14 mouse cellular contexts compared by ENCODE assay signal in the genomic region with DNA sequence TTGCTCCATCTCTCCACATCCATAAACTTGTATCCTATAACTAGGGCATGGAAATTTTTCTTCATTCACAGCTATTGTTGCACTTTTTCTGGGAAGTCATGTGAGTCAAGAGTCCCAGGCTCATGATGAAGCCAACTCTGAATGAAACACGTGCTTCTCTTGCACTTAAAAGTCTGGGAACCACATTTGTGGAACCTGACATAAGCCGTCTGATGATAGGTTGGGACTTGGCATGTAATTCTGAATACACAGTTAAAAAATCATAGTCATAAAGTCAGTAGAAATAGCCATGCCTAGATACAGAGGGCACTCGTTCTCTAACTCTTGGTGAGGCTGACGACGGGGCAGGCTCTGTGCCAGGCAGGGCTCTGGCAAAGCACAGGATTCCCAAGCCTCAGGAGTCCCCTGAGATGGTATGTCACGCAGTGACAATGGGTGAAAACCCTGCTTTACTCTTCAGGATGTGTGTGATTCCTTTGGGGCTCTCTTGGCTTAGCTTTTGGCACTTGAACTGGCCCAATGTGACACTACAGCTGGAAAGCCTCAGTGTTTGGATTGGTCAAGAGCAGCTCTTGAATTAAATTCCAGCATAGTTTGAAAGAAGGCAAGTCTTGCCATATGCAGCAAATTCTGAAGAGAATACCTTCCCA. TPM values are rescaled to one million over a fixed set of nuclear protein-coding genes. Genes with fewer than 3 reads are reported as not detected.
DNase-seq lines count a peak whose midpoint lies in the region; ATAC-seq and TF ChIP-seq lines count a peak whose summit lies in the region.
"Had no signal": no experiment of that assay in that cellular context is flagged by ENCODE, and none has a peak within 500 bp of the region (broad histone marks: within the 10 kb centered on the region; RNA-seq: fewer than 3 reads in every experiment).

No protein-coding gene starts in this region.

- WGBS in kidney, postnatal 0 days: 69% methylated on average over 6 of the region's 6 CpGs
- WGBS in heart, embryonic 13.5 days: 48% methylated on average over 6 of the region's 6 CpGs
- 48% methylated on average over 6 of the region's 6 CpGs for WGBS in lung, embryonic 15.5 days
- 72% methylated on average over 6 of the region's 6 CpGs for WGBS in forebrain, embryonic 16.5 days

- intact Hi-C loops in gastrocnemius, adult 2 months (cut with DNase I): no loop called here

- H3K4me2 ChIP-seq in kidney, postnatal 0 days (ENCODE audit: low read length): no peak overlapping the region
- no peak overlapping the region for H3K4me2 ChIP-seq in heart, embryonic 13.5 days
- H3K4me2 ChIP-seq in lung, embryonic 15.5 days: no peak overlapping the region
- no peak overlapping the region for H3K4me2 ChIP-seq in forebrain, embryonic 16.5 days (ENCODE audit: low read length)
- H3K4me2 ChIP-seq: embryonic facial prominence, embryonic 12.5 days had no signal

- H3K36me3 ChIP-seq in kidney, postnatal 0 days (ENCODE audit: insufficient read depth, low read length): no peaks in the 10 kb centered on the region
- no peaks in the 10 kb centered on the region; the same call in 1 of the 2 replicates for H3K36me3 ChIP-seq in heart, embryonic 13.5 days
- H3K36me3 ChIP-seq in lung, embryonic 15.5 days: no peaks in the 10 kb centered on the region
- H3K36me3 ChIP-seq in forebrain, embryonic 16.5 days (ENCODE audit: control insufficient read depth, insufficient read depth): no peaks in the 10 kb centered on the region
- H3K36me3 ChIP-seq: embryonic facial prominence, embryonic 12.5 days; midbrain, embryonic 10.5 days had no signal

- no peaks in the 10 kb centered on the region for H3K4me1 ChIP-seq in kidney, postnatal 0 days (replicated peaks; ENCODE audit: insufficient read depth, low read length)
- H3K4me1 ChIP-seq in heart, embryonic 13.5 days: peaks cover 71% of the 10 kb centered on the region
- peaks cover 11% of the 10 kb centered on the region for H3K4me1 ChIP-seq in lung, embryonic 15.5 days
- no peaks in the 10 kb centered on the region for H3K4me1 ChIP-seq in forebrain, embryonic 16.5 days (replicated peaks; ENCODE audit: control insufficient read depth, insufficient read depth, low read length)
- H3K4me1 ChIP-seq: embryonic facial prominence, embryonic 12.5 days; midbrain, embryonic 10.5 days had no signal

- no peaks in the 10 kb centered on the region for H3K9me3 ChIP-seq in kidney, postnatal 0 days (replicated peaks; ENCODE audit: low read length)
- H3K9me3 ChIP-seq in heart, embryonic 13.5 days: no peaks in the 10 kb centered on the region
- H3K9me3 ChIP-seq in lung, embryonic 15.5 days: no peaks in the 10 kb centered on the region
- no peaks in the 10 kb centered on the region for H3K9me3 ChIP-seq in forebrain, embryonic 16.5 days (ENCODE audit: control insufficient read depth, low read length)
- H3K9me3 ChIP-seq: embryonic facial prominence, embryonic 12.5 days; midbrain, embryonic 10.5 days had no signal

- H3K27me3 ChIP-seq in kidney, postnatal 0 days (ENCODE audit: insufficient read depth, low read length): no peaks in the 10 kb centered on the region
- H3K27me3 ChIP-seq in heart, embryonic 13.5 days (replicated peaks): no peaks in the 10 kb centered on the region
- H3K27me3 ChIP-seq in lung, embryonic 15.5 days: no peaks in the 10 kb centered on the region
- H3K27me3 ChIP-seq in forebrain, embryonic 16.5 days (replicated peaks; ENCODE audit: control insufficient read depth, insufficient read depth, low read length): no peaks in the 10 kb centered on the region
- H3K27me3 ChIP-seq: embryonic facial prominence, embryonic 12.5 days had no signal

- DNase-seq in kidney, postnatal 0 days (ENCODE audit: low spot score): peak; percentile 45
- no peak for DNase-seq in kidney, adult 11 months
- peak; percentile 36 for DNase-seq in gastrocnemius, adult 2 months
- DNase-seq in embryo, embryonic 10.5 days (ENCODE audit: low spot score): no peak
- no peak for DNase-seq in layer of hippocampus, postnatal 14 days (ENCODE audit: low spot score in 2 of 2)
- DNase-seq: cerebellum, adult 9-10 months had no signal

- H3K27ac ChIP-seq in kidney, postnatal 0 days: no peak overlapping the region; the same call in 1 of the 2 replicates
- H3K27ac ChIP-seq in gastrocnemius, adult 2 months: no peak overlapping the region
- H3K27ac ChIP-seq in heart, embryonic 13.5 days (replicated peaks): peak overlapping the region; percentile 52
- H3K27ac ChIP-seq in lung, embryonic 15.5 days: peak overlapping the region; percentile 61
- H3K27ac ChIP-seq in forebrain, embryonic 16.5 days (ENCODE audit: low read length): no peak overlapping the region
- H3K27ac ChIP-seq: embryonic facial prominence, embryonic 12.5 days; midbrain, embryonic 10.5 days had no signal

- no peak for ATAC-seq in kidney, postnatal 0 days (replicated peaks; ENCODE audit: low FRiP score, low read depth)
- ATAC-seq in heart, embryonic 13.5 days (ENCODE audit: extremely low read depth, insufficient number of reproducible peaks, low FRiP score, low TSS enrichment): no peak
- peak; percentile 67; the same call in 1 of the 2 replicates for ATAC-seq in lung, embryonic 15.5 days (ENCODE audit: borderline replicate concordance, extremely low read depth, low FRiP score, low TSS enrichment)
- ATAC-seq in forebrain, embryonic 16.5 days: no peak
- ATAC-seq: hindbrain, embryonic 16.5 days had no signal

- H3K9ac ChIP-seq in kidney, postnatal 0 days (ENCODE audit: low read depth, low read length): no peak overlapping the region
- H3K9ac ChIP-seq in heart, embryonic 13.5 days: no peak overlapping the region
- no peak overlapping the region for H3K9ac ChIP-seq in lung, embryonic 15.5 days
- no peak overlapping the region for H3K9ac ChIP-seq in forebrain, embryonic 16.5 days (replicated peaks; ENCODE audit: low read depth, low read length)
- H3K9ac ChIP-seq: embryonic facial prominence, embryonic 12.5 days had no signal

- H3K4me3 ChIP-seq in kidney, postnatal 0 days (replicated peaks; ENCODE audit: low read depth, low read length): no peak overlapping the region
- no peak overlapping the region for H3K4me3 ChIP-seq in gastrocnemius, adult 2 months
- no peak overlapping the region for H3K4me3 ChIP-seq in heart, embryonic 13.5 days
- H3K4me3 ChIP-seq in lung, embryonic 15.5 days: no peak overlapping the region
- no peak overlapping the region for H3K4me3 ChIP-seq in forebrain, embryonic 16.5 days (replicated peaks; ENCODE audit: low read length)
- H3K4me3 ChIP-seq: embryonic facial prominence, embryonic 12.5 days; midbrain, embryonic 10.5 days had no signal

- no peak for TF ChIP-seq CTCF in kidney, postnatal 0 days (IDR thresholded peaks at IDR 0.05; ENCODE audit: low read depth)
- no peak for TF ChIP-seq CTCF in gastrocnemius, adult 2 months (IDR thresholded peaks at IDR 0.05)

RNA-seq across cellular contexts. Expression of a gene that starts 50.8 kb away (rescaled TPM):
- not detected in 2 replicates for polyA plus RNA-seq in kidney, postnatal 0 days (2015; fragmentation: Nextera tagmentation; extraction: Ambion mirVana)
- not detected for total RNA-seq in gastrocnemius, adult 2 months (2021)
- polyA plus RNA-seq in heart, embryonic 13.5 days (2015; fragmentation: Nextera tagmentation; extraction: Ambion mirVana): not detected in 2 replicates
- not detected in 2 replicates for polyA plus RNA-seq in lung, embryonic 15.5 days (2015; fragmentation: Nextera tagmentation; extraction: Ambion mirVana)
- not detected for total RNA-seq in layer of hippocampus, postnatal 14 days (2021)
- not detected in 2 replicates for polyA plus RNA-seq in forebrain, embryonic 16.5 days (2015; fragmentation: Nextera tagmentation; extraction: Ambion mirVana)
- total RNA-seq: liver, adult 2 months had no signal
- polyA plus RNA-seq: embryonic facial prominence, embryonic 12.5 days; frontal cortex, adult 2 months; hindbrain, embryonic 16.5 days; liver, adult 2 months; midbrain, embryonic 10.5 days had no signal

Comparison
In these comparisons a context has a peak if more than half of its experiments do, and no peak if none do; other contexts are left out.
1. DNase-seq: peak in kidney, postnatal 0 days (single experiment) and gastrocnemius, adult 2 months (single experiment); none in kidney, adult 11 months (single experiment), embryo, embryonic 10.5 days (single experiment) and layer of hippocampus, postnatal 14 days (0 of 2).
2. H3K27ac ChIP-seq: peak in heart, embryonic 13.5 days (single experiment) and lung, embryonic 15.5 days (single experiment); none in kidney, postnatal 0 days (single experiment), gastrocnemius, adult 2 months (single experiment) and forebrain, embryonic 16.5 days (single experiment).